Mouse (Mus musculus) layer of hippocampus, adult 2 months (tissue): ENCODE measurements at regions not wholly inside any gene's neighbourhood (a gene's known extent, or its start where the extent isn't known, plus 50 kb on each side); places are given as distances from the start of the nearest gene placed in this dataset.
"Not testable (repeated sequence)": the region's sequence is repeated elsewhere in the genome, so short reads cannot be mapped to it uniquely, and the experiment has no call there.

Source experiments
- DNase-seq, 2 experiments: peaks; one replicate each; pipeline ENCODE4 v3.0.0; 2022; ENCODE audit warnings: low spot score in 2 of 2
- H3K27ac ChIP-seq: fragments of 200-600 bp; 2 replicates; pipeline ENCODE4 v1.8.1; 2022
- H3K4me3 ChIP-seq: fragments of 200-600 bp; 2 replicates; pipeline ENCODE4 v1.8.1; 2022; ENCODE audit warnings: mild to moderate bottlenecking
- CTCF ChIP-seq: fragments of 200-600 bp; conservative IDR thresholded peaks from 2 replicates; pipeline ENCODE4 v1.8.1; 2022; ENCODE audit warnings: antibody characterized with exemption, mild to moderate bottlenecking, moderate library complexity

- no peak overlapping the region for H3K27ac ChIP-seq
- TF ChIP-seq CTCF = no peak
- DNase-seq = no peak
- H3K4me3 ChIP-seq = no peak overlapping the region
Measured at GRCm38 (mm10) chr8:31704168-31704567, 1724.3 kb upstream of the 5930422O12Rik start.

DNA sequence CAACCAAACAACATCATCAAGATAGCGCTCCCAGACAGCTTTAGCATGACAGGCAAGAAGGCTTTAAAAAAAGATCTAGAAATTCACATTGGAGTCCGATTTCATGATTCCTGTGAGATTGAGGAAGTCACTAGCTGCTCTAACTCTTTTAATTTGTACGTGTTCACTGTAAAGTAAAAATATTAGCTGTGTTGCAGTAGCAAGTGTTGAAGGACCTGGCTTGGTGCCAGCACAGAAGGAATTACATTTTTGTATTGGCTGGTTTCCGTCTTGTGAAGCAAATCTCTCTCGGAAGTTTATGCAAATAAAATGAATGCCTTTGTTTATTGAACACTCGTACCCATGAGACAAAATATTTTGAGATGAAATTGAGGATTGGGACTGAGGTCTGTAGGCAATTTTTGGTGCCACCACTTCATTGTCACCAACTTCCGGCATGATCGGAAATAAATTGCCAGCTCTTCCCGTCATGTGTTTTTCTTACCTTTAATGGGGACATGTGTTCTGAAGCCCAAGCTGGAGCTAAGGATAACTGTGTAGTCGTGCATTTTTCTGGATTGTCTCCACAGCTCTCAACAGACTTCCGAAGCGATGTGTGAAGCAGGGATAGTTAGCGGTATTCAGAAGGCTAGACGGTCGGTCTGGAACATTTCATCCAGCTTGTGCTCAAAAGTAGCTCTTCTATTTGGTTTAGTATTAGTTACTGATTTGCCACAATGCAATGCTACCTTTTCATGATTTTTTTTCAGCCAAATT is 1715.0 kb upstream of the 5930422O12Rik start:
- TF ChIP-seq CTCF = no peak
- DNase-seq = peak; percentile 7 to 29
- no peak overlapping the region; the same call in 1 of the 2 replicates for H3K27ac ChIP-seq

GRCm38 (mm10) chr8:31714077-31714458 is 1714.4 kb upstream of the 5930422O12Rik start:
- H3K4me3 ChIP-seq = peak overlapping the region; percentile 39; the same call in 1 of the 2 replicates
- TF ChIP-seq CTCF = no peak
- no peak overlapping the region; the same call in 1 of the 2 replicates for H3K27ac ChIP-seq
- peak in 1 of 2 experiments; percentile 2 for DNase-seq

More for the DNA sequence above, 1715.0 kb upstream of the 5930422O12Rik start:
- H3K4me3 ChIP-seq = peak overlapping the region; percentile 39

DNA sequence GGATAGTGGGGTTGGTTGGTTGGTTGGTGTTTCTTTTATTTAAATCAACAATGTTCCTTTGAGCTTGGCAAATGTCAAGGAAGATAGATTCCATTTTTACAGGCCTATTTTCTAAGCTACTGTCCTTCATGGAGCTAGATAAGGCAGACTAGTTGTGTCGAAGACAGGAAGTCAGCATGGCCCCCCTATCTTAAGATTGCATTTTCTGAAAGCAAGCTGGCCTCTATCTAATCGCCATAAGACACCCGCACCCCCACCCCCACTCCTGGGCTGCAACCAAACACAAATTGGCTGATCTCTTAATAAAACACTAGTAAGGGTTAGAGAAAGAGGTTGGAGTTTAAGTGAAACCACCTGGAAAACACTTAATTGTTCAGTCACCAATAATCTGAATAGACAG is 1708.5 kb upstream of the 5930422O12Rik start:
- TF ChIP-seq CTCF = no peak
- Histone ChIP-seq H3K4me3 (no peak overlapping the region), H3K27ac (no peak overlapping the region)
- DNase-seq = no peak

DNA sequence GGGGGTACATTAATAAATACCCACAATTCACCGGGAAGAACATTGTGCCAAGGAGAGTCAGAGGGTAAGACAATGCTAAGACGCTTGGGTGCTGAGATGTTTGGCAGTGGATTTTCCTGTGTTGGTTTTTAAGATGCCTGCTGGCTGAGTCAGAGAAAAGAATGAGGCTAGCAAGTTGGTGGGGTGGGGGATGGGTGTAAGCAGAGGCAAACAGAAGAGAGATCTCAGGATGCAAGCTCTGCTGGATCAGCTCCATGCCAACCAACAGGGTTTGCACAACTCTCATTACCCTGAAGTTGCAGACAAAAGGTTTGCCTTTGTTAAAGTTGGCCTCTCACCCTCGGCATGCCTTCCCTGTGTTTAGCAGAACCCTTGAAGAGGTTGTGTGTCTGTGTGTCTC is 1707.9 kb upstream of the 5930422O12Rik start:
- no peak for DNase-seq
- Histone ChIP-seq H3K27ac (no peak overlapping the region), H3K4me3 (no peak overlapping the region)
- no peak for TF ChIP-seq CTCF

DNA sequence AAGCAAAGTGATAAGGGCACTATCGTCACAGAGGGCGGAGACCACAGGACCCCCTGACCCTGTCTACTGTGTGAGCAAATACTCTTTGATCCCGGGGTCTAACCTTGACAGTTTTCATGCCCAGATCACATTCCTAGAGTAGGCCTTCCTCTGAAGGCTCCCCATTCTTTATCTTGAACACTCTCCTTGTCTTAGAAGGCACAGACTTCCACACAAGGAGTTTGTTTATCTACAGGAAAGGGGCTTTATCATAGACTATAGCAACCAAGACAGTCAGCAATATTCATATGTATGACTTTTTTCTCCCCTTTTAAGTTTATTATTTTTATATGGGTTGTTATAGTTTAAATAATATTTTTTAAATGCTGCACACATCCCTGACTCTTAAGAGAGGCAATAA is 1703.1 kb upstream of the 5930422O12Rik start:
- no peak for TF ChIP-seq CTCF
- H3K4me3 ChIP-seq = no peak overlapping the region
- H3K27ac ChIP-seq = no peak overlapping the region
- no peak for DNase-seq

DNA sequence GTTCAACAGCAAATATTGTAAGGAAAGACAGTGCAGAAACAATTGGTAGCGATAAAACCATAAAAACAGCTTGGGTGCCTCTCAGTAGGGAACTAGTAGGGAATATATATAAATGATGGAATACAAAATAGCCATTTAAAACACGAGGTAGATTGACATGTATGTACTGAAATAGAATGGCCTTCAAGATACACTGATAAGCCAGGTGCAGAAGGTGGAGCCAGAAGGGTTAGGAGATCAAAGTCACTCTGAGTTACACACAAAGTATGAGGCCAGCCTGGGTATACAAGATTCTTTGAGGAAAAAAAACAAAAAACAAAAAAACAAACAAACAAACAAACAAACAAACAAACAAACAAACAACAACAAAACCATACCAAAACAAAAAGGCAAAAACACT is 1692.9 kb upstream of the 5930422O12Rik start:
- H3K4me3 ChIP-seq = no peak overlapping the region
- no peak for TF ChIP-seq CTCF
- H3K27ac ChIP-seq = no peak overlapping the region
- DNase-seq = no peak

DNA sequence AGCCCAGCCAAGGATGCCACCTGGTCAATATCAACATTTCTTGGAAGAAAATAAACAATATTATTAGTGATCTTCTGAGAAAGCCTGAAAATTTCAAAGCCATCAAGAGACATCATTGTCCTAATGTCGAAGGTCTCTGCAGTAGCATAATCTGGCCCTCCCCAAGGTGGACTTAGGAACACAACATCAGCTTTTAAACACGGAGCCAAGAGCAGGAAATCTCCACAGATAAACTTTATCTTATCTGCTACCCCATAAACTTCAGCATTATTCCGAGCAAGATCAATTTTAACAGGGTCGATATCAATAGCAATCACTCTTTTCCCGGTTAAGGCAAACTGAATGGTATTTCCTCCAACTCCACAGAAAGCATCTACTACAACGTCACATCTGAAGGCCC is 1691.2 kb upstream of the 5930422O12Rik start:
- not testable (repeated sequence) for H3K27ac ChIP-seq, H3K4me3 ChIP-seq, DNase-seq

GRCm38 (mm10) chr8:31746855-31747254 is 1681.7 kb upstream of the 5930422O12Rik start:
- no peak for TF ChIP-seq CTCF
- H3K4me3 ChIP-seq = no peak overlapping the region
- no peak for DNase-seq

DNA sequence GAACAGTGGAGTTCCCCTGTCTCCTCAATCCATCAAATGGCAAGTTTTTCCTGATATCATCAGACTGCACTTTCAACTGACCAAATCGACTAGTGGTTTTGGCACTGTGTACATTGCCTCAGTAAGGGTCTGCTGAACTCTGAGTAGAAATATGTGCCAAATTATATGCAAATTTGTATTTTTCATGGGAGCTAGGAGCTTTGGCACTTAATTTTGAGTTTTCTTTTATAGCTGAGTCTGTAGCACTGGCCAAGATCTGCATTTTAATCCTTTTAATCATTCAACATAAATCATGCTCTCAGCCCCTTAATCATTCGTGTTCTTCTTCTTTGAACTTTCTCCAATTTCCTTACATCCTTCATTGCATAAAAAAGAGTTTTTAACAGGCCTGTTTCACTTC is 1678.5 kb upstream of the 5930422O12Rik start:
- no peak for TF ChIP-seq CTCF
- Histone ChIP-seq H3K27ac (no peak overlapping the region), H3K4me3 (no peak overlapping the region)
- no peak for DNase-seq

More at GRCm38 (mm10) chr8:31746855-31747254, 1681.7 kb upstream of the 5930422O12Rik start:
- H3K27ac ChIP-seq = no peak overlapping the region

- H3K27ac ChIP-seq = no peak overlapping the region
- no peak for DNase-seq
- no peak for TF ChIP-seq CTCF
- no peak overlapping the region for H3K4me3 ChIP-seq
Measured at GRCm38 (mm10) chr8:31750482-31751126, 1677.9 kb upstream of the 5930422O12Rik start.

DNA sequence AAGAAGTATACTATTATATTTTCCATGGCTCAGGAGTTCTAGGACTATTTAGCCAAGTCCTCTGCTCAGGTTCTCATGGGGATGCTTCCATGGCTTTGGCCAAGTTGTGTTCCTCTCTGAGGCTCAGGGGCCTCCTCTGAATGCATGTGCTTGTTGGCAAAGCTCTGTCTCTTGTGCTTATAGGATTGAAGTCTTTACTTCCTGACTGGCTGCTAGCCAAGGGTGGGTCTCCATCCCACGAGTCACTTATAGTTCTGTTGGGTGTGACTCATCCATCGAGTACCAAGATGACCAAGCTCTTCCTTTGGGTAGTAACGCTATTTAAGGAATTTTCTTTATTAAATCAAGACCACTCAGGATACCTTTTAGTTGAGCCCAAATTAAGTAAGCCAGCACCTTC is 1672.8 kb upstream of the 5930422O12Rik start:
- no peak for TF ChIP-seq CTCF
- Histone ChIP-seq H3K27ac (no peak overlapping the region), H3K4me3 (no peak overlapping the region)
- no peak for DNase-seq

DNA sequence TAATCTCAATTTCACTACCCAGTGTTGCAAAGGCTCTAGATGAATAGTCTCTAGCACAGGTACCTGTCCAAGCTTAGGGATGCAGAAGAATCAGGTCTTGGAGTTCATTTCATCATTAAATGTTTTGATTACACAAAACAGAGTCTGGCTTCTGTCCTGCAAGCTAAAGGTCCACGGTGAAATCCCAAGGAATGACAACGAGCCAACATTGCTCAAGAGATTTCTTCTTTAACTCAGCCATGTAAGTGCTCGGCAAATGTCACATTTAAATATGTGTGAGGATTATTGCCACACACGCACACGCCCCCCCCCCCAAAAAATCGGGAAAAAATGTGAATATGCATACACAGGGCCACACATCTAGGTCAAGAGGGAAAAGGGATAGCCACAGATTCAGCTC is 1666.4 kb upstream of the 5930422O12Rik start:
- DNase-seq = no peak
- no peak overlapping the region for H3K4me3 ChIP-seq
- no peak for TF ChIP-seq CTCF
- no peak overlapping the region for H3K27ac ChIP-seq
